Mouse (Mus musculus): ENCODE measurements around the gene Cox4i2. TPM values are rescaled to one million over a fixed set of nuclear protein-coding genes. Genes with fewer than 3 reads are reported as not detected.

The Cox4i2 gene
- polyA plus RNA-seq, 1 experiment from 2014 or later = 29.3 TPM

GRCm38 (mm10) chr2:152724332-152724723 is 29.6 kb upstream of the Cox4i2 start:
- WGBS = 67% methylated on average over 3 of the region's 3 CpGs
- H3K27me3 ChIP-seq = no peaks in the 10 kb centered on the region
- H3K36me3 ChIP-seq = no peaks in the 10 kb centered on the region
- peaks cover 32% of the 10 kb centered on the region for H3K4me1 ChIP-seq
- peak overlapping the region; percentile 74 for H3K4me2 ChIP-seq
- peak overlapping the region; percentile 39 for H3K4me3 ChIP-seq
- H3K9me3 ChIP-seq = no peaks in the 10 kb centered on the region
- ATAC-seq (ENCODE audit: insufficient number of reproducible peaks, insufficient read depth, low FRiP score, low TSS enrichment, low read depth) = no peak
- peak overlapping the region; percentile 76 for H3K9ac ChIP-seq
- H3K27ac ChIP-seq = no peak overlapping the region

GRCm38 (mm10) chr2:152725178-152725750 is 28.7 kb upstream of the Cox4i2 start:
- no peaks in the 10 kb centered on the region for H3K9me3 ChIP-seq
- 74% methylated on average over 15 of the region's 15 CpGs for WGBS
- H3K27me3 ChIP-seq = no peaks in the 10 kb centered on the region
- no peak overlapping the region for H3K4me3 ChIP-seq
- H3K4me2 ChIP-seq = no peak overlapping the region
- no peaks in the 10 kb centered on the region for H3K36me3 ChIP-seq
- peaks cover 41% of the 10 kb centered on the region for H3K4me1 ChIP-seq
- H3K9ac ChIP-seq = no peak overlapping the region
- no peak for ATAC-seq (ENCODE audit: insufficient number of reproducible peaks, insufficient read depth, low FRiP score, low TSS enrichment, low read depth)
- no peak overlapping the region for H3K27ac ChIP-seq

- 76% methylated on average over 6 of the region's 6 CpGs for WGBS
- Histone ChIP-seq H3K27me3 (no peaks in the 10 kb centered on the region), H3K9ac (no peak overlapping the region), H3K36me3 (no peaks in the 10 kb centered on the region), H3K27ac (no peak overlapping the region), H3K4me1 (peaks cover 47% of the 10 kb centered on the region), H3K4me2 (no peak overlapping the region), H3K4me3 (no peak overlapping the region), H3K9me3 (no peaks in the 10 kb centered on the region)
- ATAC-seq (ENCODE audit: insufficient number of reproducible peaks, insufficient read depth, low FRiP score, low TSS enrichment, low read depth) = no peak
Observed at GRCm38 (mm10) chr2:152726213-152726612, 27.8 kb upstream of the Cox4i2 start.

- Histone ChIP-seq H3K4me1 (peaks cover 49% of the 10 kb centered on the region), H3K27ac (peak overlapping the region; percentile 72), H3K4me3 (no peak overlapping the region), H3K36me3 (no peaks in the 10 kb centered on the region), H3K9ac (no peak overlapping the region), H3K9me3 (no peaks in the 10 kb centered on the region), H3K27me3 (no peaks in the 10 kb centered on the region), H3K4me2 (no peak overlapping the region)
- 62% methylated on average over 6 of the region's 6 CpGs for WGBS
- no peak for ATAC-seq (ENCODE audit: insufficient number of reproducible peaks, insufficient read depth, low FRiP score, low TSS enrichment, low read depth)
Observed at GRCm38 (mm10) chr2:152726751-152727335, 27.1 kb upstream of the Cox4i2 start.

GRCm38 (mm10) chr2:152727795-152728510 is 26.0 kb upstream of the Cox4i2 start:
- H3K4me3 ChIP-seq = no peak overlapping the region

GRCm38 (mm10) chr2:152728594-152728993 is 25.4 kb upstream of the Cox4i2 start:
- Histone ChIP-seq H3K27ac (peak overlapping the region; percentile 91), H3K27me3 (no peaks in the 10 kb centered on the region), H3K36me3 (no peaks in the 10 kb centered on the region), H3K9ac (no peak overlapping the region), H3K9me3 (no peaks in the 10 kb centered on the region), H3K4me1 (peaks cover 59% of the 10 kb centered on the region), H3K4me3 (no peak overlapping the region), H3K4me2 (no peak overlapping the region)
- no peak for ATAC-seq (ENCODE audit: insufficient number of reproducible peaks, insufficient read depth, low FRiP score, low TSS enrichment, low read depth)
- 71% methylated on average over 7 of the region's 7 CpGs for WGBS

More at GRCm38 (mm10) chr2:152727795-152728510, 26.0 kb upstream of the Cox4i2 start:
- H3K9ac ChIP-seq = no peak overlapping the region
- ATAC-seq (ENCODE audit: insufficient number of reproducible peaks, insufficient read depth, low FRiP score, low TSS enrichment, low read depth) = no peak
- no peaks in the 10 kb centered on the region for H3K36me3 ChIP-seq
- H3K27me3 ChIP-seq = no peaks in the 10 kb centered on the region
- no peak overlapping the region for H3K4me2 ChIP-seq
- no peaks in the 10 kb centered on the region for H3K9me3 ChIP-seq
- 67% methylated on average over 14 of the region's 14 CpGs for WGBS
- peak overlapping the region; percentile 72 for H3K27ac ChIP-seq
- H3K4me1 ChIP-seq = peaks cover 56% of the 10 kb centered on the region

- peaks cover 59% of the 10 kb centered on the region for H3K4me1 ChIP-seq
- peak overlapping the region; percentile 91 for H3K27ac ChIP-seq
- H3K4me3 ChIP-seq = no peak overlapping the region
- 21% methylated on average over 8 of the region's 8 CpGs for WGBS
- no peaks in the 10 kb centered on the region for H3K9me3 ChIP-seq
- peak overlapping the region; percentile 49; the same call in 1 of the 2 replicates for H3K9ac ChIP-seq
- no peaks in the 10 kb centered on the region for H3K36me3 ChIP-seq
- peak overlapping the region; percentile 11; the same call in 1 of the 2 replicates for H3K4me2 ChIP-seq
- H3K27me3 ChIP-seq = no peaks in the 10 kb centered on the region
- ATAC-seq (ENCODE audit: insufficient number of reproducible peaks, insufficient read depth, low FRiP score, low TSS enrichment, low read depth) = peak; percentile 54
Observed at GRCm38 (mm10) chr2:152729013-152729635, 24.8 kb upstream of the Cox4i2 start.

GRCm38 (mm10) chr2:152729636-152730020 is 24.3 kb upstream of the Cox4i2 start:
- Histone ChIP-seq H3K9me3 (no peaks in the 10 kb centered on the region), H3K27ac (peak overlapping the region; percentile 91), H3K4me3 (no peak overlapping the region), H3K4me2 (peak overlapping the region; percentile 11; the same call in 1 of the 2 replicates), H3K36me3 (no peaks in the 10 kb centered on the region), H3K4me1 (peaks cover 62% of the 10 kb centered on the region), H3K27me3 (no peaks in the 10 kb centered on the region), H3K9ac (peak overlapping the region; percentile 49; the same call in 1 of the 2 replicates)
- WGBS = 10% methylated on average over 7 of the region's 7 CpGs
- peak; percentile 80 for ATAC-seq (ENCODE audit: insufficient number of reproducible peaks, insufficient read depth, low FRiP score, low TSS enrichment, low read depth)

GRCm38 (mm10) chr2:152733201-152733600 is 20.8 kb upstream of the Cox4i2 start:
- no peak overlapping the region for H3K9ac ChIP-seq
- H3K4me1 ChIP-seq = peaks cover 66% of the 10 kb centered on the region
- no peaks in the 10 kb centered on the region for H3K36me3 ChIP-seq
- no peak overlapping the region for H3K4me3 ChIP-seq
- no peak overlapping the region for H3K4me2 ChIP-seq
- H3K27me3 ChIP-seq = no peaks in the 10 kb centered on the region
- 0 out of 2 replicates have a peak overlapping the region, but pooled peaks have one; percentile 39 for H3K27ac ChIP-seq
- no peak for ATAC-seq (ENCODE audit: insufficient number of reproducible peaks, insufficient read depth, low FRiP score, low TSS enrichment, low read depth)
- 86% methylated on average over 2 of the region's 2 CpGs for WGBS
- no peaks in the 10 kb centered on the region for H3K9me3 ChIP-seq

GRCm38 (mm10) chr2:152734501-152734900 is 19.5 kb upstream of the Cox4i2 start:
- Histone ChIP-seq H3K36me3 (no peaks in the 10 kb centered on the region), H3K4me2 (peak overlapping the region; percentile 95), H3K4me1 (peaks cover 62% of the 10 kb centered on the region), H3K27ac (peak overlapping the region; percentile 97), H3K9me3 (no peaks in the 10 kb centered on the region), H3K4me3 (peak overlapping the region; percentile 86), H3K27me3 (no peaks in the 10 kb centered on the region), H3K9ac (peak overlapping the region; percentile 66; the same call in 1 of the 2 replicates)
- WGBS = 11% methylated on average over 10 of the region's 10 CpGs
- ATAC-seq (ENCODE audit: insufficient number of reproducible peaks, insufficient read depth, low FRiP score, low TSS enrichment, low read depth) = no peak

GRCm38 (mm10) chr2:152734984-152735383 is 19.0 kb upstream of the Cox4i2 start:
- peak; percentile 83 for ATAC-seq (ENCODE audit: insufficient number of reproducible peaks, insufficient read depth, low FRiP score, low TSS enrichment, low read depth)
- Histone ChIP-seq H3K27ac (peak overlapping the region; percentile 97), H3K4me3 (peak overlapping the region; percentile 86), H3K9ac (peak overlapping the region; percentile 66; the same call in 1 of the 2 replicates), H3K36me3 (no peaks in the 10 kb centered on the region), H3K4me1 (peaks cover 62% of the 10 kb centered on the region), H3K9me3 (no peaks in the 10 kb centered on the region), H3K27me3 (no peaks in the 10 kb centered on the region), H3K4me2 (peak overlapping the region; percentile 95)
- WGBS = under 1% methylated on average over 28 of the region's 28 CpGs

All from embryonic facial prominence, embryonic 13.5 days (tissue).